In the genomic region with DNA sequence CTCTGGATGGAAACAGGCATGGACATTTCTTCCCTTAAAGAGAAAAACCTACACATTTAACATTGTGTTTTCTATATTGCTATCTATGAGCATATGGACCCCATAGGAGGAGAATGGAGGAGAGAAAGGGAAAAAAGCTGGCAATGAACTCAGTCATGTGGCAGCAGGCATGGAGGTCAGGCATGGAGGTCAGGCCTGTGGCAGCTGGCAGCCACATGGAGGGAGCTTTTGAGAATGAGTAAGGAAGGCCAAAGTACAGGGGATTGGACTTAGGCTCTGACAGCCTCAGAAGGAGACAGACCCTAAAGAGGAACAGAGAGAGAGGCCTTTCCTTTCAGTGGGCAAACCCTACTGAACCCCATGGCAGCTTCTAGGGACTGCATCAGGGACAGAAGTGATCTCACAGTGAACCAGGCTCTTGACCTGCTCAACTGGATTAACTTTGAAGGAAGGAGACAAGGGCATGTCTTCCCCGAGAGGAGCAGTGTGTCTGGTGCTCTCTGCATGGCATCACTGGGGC, we compare ENCODE assay signal across 14 mouse cellular contexts.
A peak's percentile ranks its signal among the peaks of the same experiment; 100 is the strongest.
DNase-seq lines count a peak whose midpoint lies in the region; ATAC-seq lines count a peak whose summit lies in the region.
"Had no signal": no experiment of that assay in that cellular context is flagged by ENCODE, and none has a peak within 500 bp of the region (broad histone marks: within the 10 kb centered on the region; RNA-seq: fewer than 3 reads in every experiment).

No protein-coding gene starts in this region.

- ATAC-seq in kidney, embryonic 15.5 days (replicated peaks; ENCODE audit: low FRiP score), result no peak
- ATAC-seq: hindbrain, embryonic 16.5 days had no signal

- 97% methylated on average over 1 of the region's 1 CpGs for WGBS in kidney, embryonic 15.5 days

- no peaks in the 10 kb centered on the region for H3K27me3 ChIP-seq in kidney, embryonic 15.5 days
- H3K27me3 ChIP-seq: liver, embryonic 13.5 days; midbrain, embryonic 12.5 days had no signal

- H3K4me1 ChIP-seq in kidney, embryonic 15.5 days, result peaks cover 4% of the 10 kb centered on the region; the same call in 1 of the 2 replicates

- DNase-seq in kidney, adult 11 months, result peak; percentile 60
- DNase-seq in 3134 (ENCODE audit: extremely low read depth, insufficient read length, low spot score), result peak; percentile 27
- DNase-seq in embryo, embryonic 10.5 days (ENCODE audit: low spot score), result peak; percentile 44
- peak; percentile 54 for DNase-seq in kidney, postnatal 14 days
- DNase-seq in cerebellum, adult 8-10 months, result no peak
- DNase-seq in cerebellum, adult 11 months, result no peak
- no peak for DNase-seq in frontal cortex, postnatal 10 days (ENCODE audit: low spot score in 2 of 2)
- DNase-seq: heart, adult 18-20 months; liver, embryonic 13.5 days; lung, postnatal 10 days; spleen, adult 18-20 months had no signal

- H3K27ac ChIP-seq in kidney, embryonic 15.5 days, result no peak overlapping the region
- H3K27ac ChIP-seq: liver, embryonic 13.5 days; midbrain, embryonic 12.5 days had no signal

- H3K9me3 ChIP-seq in kidney, embryonic 15.5 days (replicated peaks), result no peaks in the 10 kb centered on the region
- H3K9me3 ChIP-seq: liver, embryonic 13.5 days; midbrain, embryonic 12.5 days had no signal

- H3K4me3 ChIP-seq in kidney, embryonic 15.5 days (replicated peaks), result no peak overlapping the region
- H3K4me3 ChIP-seq: liver, embryonic 13.5 days; midbrain, embryonic 12.5 days had no signal

- H3K9ac ChIP-seq in kidney, embryonic 15.5 days, result no peak overlapping the region
- H3K9ac ChIP-seq: liver, embryonic 13.5 days; midbrain, embryonic 12.5 days had no signal

- H3K36me3 ChIP-seq in kidney, embryonic 15.5 days, result no peaks in the 10 kb centered on the region
- H3K36me3 ChIP-seq: liver, embryonic 13.5 days; midbrain, embryonic 12.5 days had no signal

- H3K4me2 ChIP-seq in kidney, embryonic 15.5 days, result no peak overlapping the region
- H3K4me2 ChIP-seq: liver, embryonic 13.5 days; midbrain, embryonic 12.5 days had no signal

Comparison
In these comparisons a context has a peak if more than half of its experiments do, and no peak if none do; other contexts are left out.
1. DNase-seq: peak in kidney, adult 11 months (single experiment), 3134 (single experiment), embryo, embryonic 10.5 days (single experiment) and kidney, postnatal 14 days (single experiment); none in cerebellum, adult 8-10 months (single experiment), cerebellum, adult 11 months (single experiment) and frontal cortex, postnatal 10 days (0 of 2).